Mouse (Mus musculus) CH12.LX (cell line): Measurements from ENCODE around the gene Galnt18. TPM values are rescaled to one million over a fixed set of nuclear protein-coding genes. Genes with fewer than 3 reads are reported as not detected.

Source experiments
- DNase-seq: peaks from one replicate; pipeline ENCODE4 v3.0.0-alpha.2; 2013; ENCODE audit errors: extremely low read depth
- H3K27ac ChIP-seq: 2 replicates; pipeline ENCODE4 v1.5.1; 2012; ENCODE audit warnings: low read depth, mild to moderate bottlenecking, control low read depth, moderate library complexity; ENCODE audit not compliant: insufficient read depth
- H3K27me3 ChIP-seq: replicated peaks from 2 replicates; pipeline ENCODE3; 2012; ENCODE audit warnings: inconsistent platforms
- H3K36me3 ChIP-seq, 2 experiments: replicated peaks in 1 of 2; 2 replicates each; pipeline versions ENCODE3 to v1.6.1; 2012; ENCODE audit warnings: inconsistent platforms in 1 of 2, low read length in 1 of 2, mild to moderate bottlenecking in 1 of 2, mixed read lengths in 1 of 2, moderate library complexity in 1 of 2; ENCODE audit not compliant: control insufficient read depth in 1 of 2, insufficient read depth in 1 of 2
- H3K4me1 ChIP-seq, 2 experiments: 2 replicates each; pipeline ENCODE4 v1.6.1; 2012; ENCODE audit warnings: inconsistent platforms in 1 of 2, moderate library complexity in 1 of 2; ENCODE audit not compliant: insufficient read depth in 2 of 2, control insufficient read depth in 1 of 2
- H3K4me2 ChIP-seq: 2 replicates; pipeline ENCODE4 v1.6.1; 2012; ENCODE audit warnings: low read depth, mild to moderate bottlenecking, control low read depth; ENCODE audit not compliant: poor library complexity, insufficient read depth, severe bottlenecking
- H3K4me3 ChIP-seq, 3 experiments: fragments of 150-350 bp in 1 of 3; sonication (generic) in 1 of 3; replicated peaks in 1 of 3; 2 replicates each; pipeline versions ENCODE3 to v1.5.1; 2011 to 2012; ENCODE audit warnings: low read depth in 2 of 3, low read length in 2 of 3, mild to moderate bottlenecking in 2 of 3, moderate library complexity in 2 of 3, control low read depth in 1 of 3, improper control_type of control experiment in 1 of 3, inconsistent platforms in 1 of 3, mixed read lengths in 1 of 3; ENCODE audit not compliant: poor library complexity in 1 of 3
- H3K79me2 ChIP-seq: replicated peaks from 2 replicates; pipeline ENCODE4 v1.6.1; 2012; ENCODE audit warnings: mild to moderate bottlenecking, moderate library complexity; ENCODE audit not compliant: control insufficient read depth, poor library complexity, insufficient read depth, severe bottlenecking; ENCODE audit errors: extremely low read depth
- H3K9ac ChIP-seq: 2 replicates; pipeline ENCODE4 v1.6.1; 2012; ENCODE audit warnings: low read depth, mild to moderate bottlenecking, control low read depth, moderate library complexity; ENCODE audit not compliant: insufficient read depth
- H3K9me3 ChIP-seq: replicated peaks from 2 replicates; pipeline ENCODE3; 2012; ENCODE audit warnings: low read length, inconsistent platforms, mixed read lengths
- CHD1 ChIP-seq: IDR thresholded peaks from 2 replicates; pipeline ENCODE4 v1.6.1; 2012; ENCODE audit warnings: low read depth, low read length, improper control_type of control experiment, inconsistent platforms
- CHD2 ChIP-seq: IDR thresholded peaks from 2 replicates; pipeline ENCODE4 v1.6.1; 2011; ENCODE audit warnings: low read length, improper control_type of control experiment
- EP300 ChIP-seq: IDR thresholded peaks from 2 replicates; pipeline ENCODE4 v1.6.1; 2011; ENCODE audit warnings: low read length, improper control_type of control experiment
- ETS1 ChIP-seq: conservative IDR thresholded peaks from 2 replicates; pipeline ENCODE4 v1.6.1; 2012; ENCODE audit warnings: low read depth, mild to moderate bottlenecking, inconsistent platforms, low read length, improper control_type of control experiment, moderate library complexity
- GABPA ChIP-seq: IDR thresholded peaks from 2 replicates; pipeline ENCODE4 v1.6.1; 2012; ENCODE audit warnings: low read depth, low read length, improper control_type of control experiment, inconsistent platforms; ENCODE audit not compliant: insufficient replicate concordance
- JUN ChIP-seq: IDR thresholded peaks from 2 replicates; pipeline ENCODE4 v1.6.1; 2011; ENCODE audit warnings: low read depth, mild to moderate bottlenecking, low read length, improper control_type of control experiment, moderate library complexity; ENCODE audit not compliant: insufficient read depth
- JUND ChIP-seq: conservative IDR thresholded peaks from 2 replicates; pipeline ENCODE4 v1.6.1; 2011; ENCODE audit warnings: low read depth, low read length, improper control_type of control experiment
- MAFK ChIP-seq: IDR thresholded peaks from 2 replicates; pipeline ENCODE4 v1.6.1; 2011; ENCODE audit warnings: low read length, improper control_type of control experiment; ENCODE audit not compliant: insufficient replicate concordance
- MAX ChIP-seq: IDR thresholded peaks from 2 replicates; pipeline ENCODE4 v1.6.1; 2011; ENCODE audit warnings: low read length, improper control_type of control experiment
- MAZ ChIP-seq: IDR thresholded peaks from 2 replicates; pipeline ENCODE4 v1.6.1; 2012; ENCODE audit warnings: low read depth, mild to moderate bottlenecking, inconsistent platforms, low read length, improper control_type of control experiment, moderate library complexity
- MEF2A ChIP-seq: IDR thresholded peaks from 2 replicates; pipeline ENCODE4 v1.6.1; 2014; ENCODE audit warnings: low read depth, mild to moderate bottlenecking, inconsistent platforms, low read length, improper control_type of control experiment, borderline replicate concordance
- PAX5 ChIP-seq: IDR thresholded peaks from 2 replicates; pipeline ENCODE4 v1.6.1; 2012; ENCODE audit warnings: low read length, inconsistent platforms, mixed read lengths
- POLR2AphosphoS2 ChIP-seq: IDR thresholded peaks from 2 replicates; pipeline ENCODE4 v1.6.1; 2011; ENCODE audit warnings: low read depth, low read length, improper control_type of control experiment
- RAD21 ChIP-seq: IDR thresholded peaks from 2 replicates; pipeline ENCODE4 v1.6.1; 2011; ENCODE audit warnings: low read depth, mild to moderate bottlenecking, low read length, improper control_type of control experiment, moderate library complexity
- SMC3 ChIP-seq: IDR thresholded peaks from 2 replicates; pipeline ENCODE4 v1.6.1; 2011; ENCODE audit warnings: low read depth, low read length, improper control_type of control experiment
- UBTF ChIP-seq: IDR thresholded peaks from 2 replicates; pipeline ENCODE4 v1.6.1; 2012; ENCODE audit warnings: low read depth, mild to moderate bottlenecking, inconsistent platforms, low read length, improper control_type of control experiment, moderate library complexity
- USF1 ChIP-seq: IDR thresholded peaks from 2 replicates; pipeline ENCODE4 v1.6.1; 2014; ENCODE audit warnings: low read depth, mild to moderate bottlenecking, inconsistent platforms, low read length, improper control_type of control experiment
- ZC3H11A ChIP-seq: IDR thresholded peaks from 2 replicates; pipeline ENCODE4 v1.6.1; 2012; ENCODE audit warnings: low read depth, mild to moderate bottlenecking, inconsistent platforms, low read length, improper control_type of control experiment
- ZKSCAN1 ChIP-seq: IDR thresholded peaks from 2 replicates; pipeline ENCODE4 v1.6.1; 2012; ENCODE audit warnings: low read depth, inconsistent platforms, low read length, improper control_type of control experiment, borderline replicate concordance
- ZNF384 ChIP-seq: IDR thresholded peaks from 2 replicates; pipeline ENCODE4 v1.6.1; 2012; ENCODE audit warnings: low read depth, low read length, improper control_type of control experiment, inconsistent platforms
- dilution Hi-C: fragments of 300-500 bp; cut with MboI; formaldehyde crosslinking; loops from 2 replicates; pipeline ENCODE4 v1.14.3; 2020; ENCODE audit warnings: low sequenced_read_pairs; ENCODE audit not compliant: extremely low pct_unique_long_range_greater_than_20kb, extremely low pct_ligation_motif_present
- in situ Hi-C: fragments of 300-500 bp; cut with MboI; formaldehyde crosslinking; loops from 3 replicates; pipeline ENCODE4 v1.14.3; 2019; ENCODE audit warnings: low sequenced_read_pairs, low pct_ligation_motif_present, low pct_unique_long_range_greater_than_20kb, mixed read lengths
- polyA plus RNA-seq: library from polyadenylated mRNA; unstranded; fragments of >175 nt; gene quantifications from 2 replicates; pipeline ENCODE4 v1.2.1, GENCODE M21; 2012; ENCODE audit warnings: low read depth; ENCODE audit not compliant: insufficient read length
- total RNA-seq, 2 experiments: library from RNA; depleted of rRNA; stranded (reverse); fragments of 300-350 nt in 1 of 2; fragments of >200 nt in 1 of 2; gene quantifications; 2 replicates each; pipeline ENCODE4 v1.2.3; 2012 to 2014

Gene Galnt18
- total and polyA plus RNA-seq, 3 experiments: 0.04 TPM; not detected in 2

DNA sequence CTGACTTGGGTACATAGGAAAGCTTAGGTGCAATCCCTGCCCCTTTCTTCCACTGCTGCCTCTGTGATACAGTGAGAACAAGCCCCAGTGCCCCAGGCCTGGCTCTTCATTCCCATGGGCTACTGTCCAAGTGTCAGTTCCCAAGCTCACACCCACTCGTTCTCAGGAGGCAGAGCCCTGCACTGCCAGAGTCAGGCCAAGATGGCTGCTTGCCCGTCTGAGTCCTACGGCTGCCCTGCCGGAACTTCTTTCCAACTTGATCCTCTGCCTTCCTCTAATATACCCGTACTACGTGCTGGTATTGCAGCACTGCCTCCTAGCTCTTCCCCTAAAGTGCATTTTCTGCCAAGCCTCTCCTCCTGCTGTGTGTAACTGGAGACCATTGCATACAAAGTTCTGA is 85.5 kb downstream of the Galnt18 start:
- in situ Hi-C loops: no loop called here
- H3K9me3 ChIP-seq: no peaks in the 10 kb centered on the region
- dilution Hi-C loops: no loop called here
- H3K27ac ChIP-seq: no peak overlapping the region
- TF ChIP-seq JUND (no peak), PAX5 (no peak), MEF2A (no peak), MAFK (no peak), RAD21 (no peak), EP300 (no peak), ETS1 (no peak)
- TF ChIP-seq, all 38 proteins: peak for 0
- Histone ChIP-seq H3K27me3 (peaks cover 72% of the 10 kb centered on the region), H3K9ac (no peak overlapping the region), H3K4me2 (no peak overlapping the region), H3K4me1 (no peaks in the 10 kb centered on the region), H3K36me3 (no peaks in the 10 kb centered on the region), H3K79me2 (no peaks in the 10 kb centered on the region), H3K4me3 (no peak overlapping the region)
- DNase-seq: no peak

DNA sequence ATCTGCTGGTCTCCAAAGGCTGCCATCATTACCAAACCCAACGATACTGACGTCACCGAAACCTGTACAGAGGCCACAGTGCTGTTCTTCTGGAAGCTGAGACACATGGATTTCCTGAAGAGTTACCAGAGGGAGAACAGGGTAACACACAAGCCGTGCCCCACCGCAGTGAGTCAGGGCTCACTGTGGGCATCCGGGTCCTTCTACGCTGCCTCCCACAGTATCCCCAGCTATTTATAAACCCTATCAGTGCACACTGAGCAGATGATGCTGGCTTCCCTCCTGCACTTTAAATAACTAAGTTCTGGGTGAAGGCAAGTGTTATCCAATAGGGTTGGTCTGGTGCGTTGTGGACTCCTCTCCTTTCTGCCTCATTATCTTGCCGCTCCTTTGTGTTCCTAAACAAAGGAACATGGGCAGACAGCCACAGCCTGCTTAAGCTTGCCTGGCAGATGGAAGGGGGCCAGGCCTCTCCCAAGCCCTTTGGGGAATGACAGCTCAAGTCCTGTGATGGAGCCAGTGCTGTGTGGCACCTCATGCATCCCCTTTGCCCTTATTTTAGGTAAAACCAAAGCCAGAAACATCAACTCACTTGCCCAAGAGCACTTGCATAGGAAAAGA is 87.0 kb downstream of the Galnt18 start:
- DNase-seq: no peak
- Histone ChIP-seq H3K27ac (no peak overlapping the region), H3K27me3 (peaks cover 62% of the 10 kb centered on the region), H3K79me2 (no peaks in the 10 kb centered on the region), H3K9ac (no peak overlapping the region), H3K4me2 (no peak overlapping the region), H3K4me3 (no peak overlapping the region), H3K36me3 (no peaks in the 10 kb centered on the region), H3K4me1 (no peaks in the 10 kb centered on the region; a peak in 1 of 4 replicates), H3K9me3 (no peaks in the 10 kb centered on the region)
- dilution Hi-C loops: no loop called here
- in situ Hi-C loops: no loop called here
- no peak for TF ChIP-seq MAX
- TF ChIP-seq RAD21: no peak
- no peak for TF ChIP-seq JUND
- no peak for TF ChIP-seq EP300
- no peak for TF ChIP-seq POLR2AphosphoS2
- TF ChIP-seq MAZ: no peak
- TF ChIP-seq ZNF384: no peak
- TF ChIP-seq GABPA: no peak
- TF ChIP-seq CHD2: no peak
- TF ChIP-seq SMC3: no peak
- no peak for TF ChIP-seq JUN
- TF ChIP-seq MEF2A: no peak
- TF ChIP-seq UBTF: no peak
- no peak for TF ChIP-seq ZKSCAN1
- TF ChIP-seq ZC3H11A: no peak
- no peak for TF ChIP-seq USF1
- TF ChIP-seq CHD1: no peak
